Mouse (Mus musculus): ENCODE results near the gene Cnpy2.
"Not testable (repeated sequence)": the region's sequence is repeated elsewhere in the genome, so short reads cannot be mapped to it uniquely, and the experiment has no call there.

Cnpy2 gene

DNA sequence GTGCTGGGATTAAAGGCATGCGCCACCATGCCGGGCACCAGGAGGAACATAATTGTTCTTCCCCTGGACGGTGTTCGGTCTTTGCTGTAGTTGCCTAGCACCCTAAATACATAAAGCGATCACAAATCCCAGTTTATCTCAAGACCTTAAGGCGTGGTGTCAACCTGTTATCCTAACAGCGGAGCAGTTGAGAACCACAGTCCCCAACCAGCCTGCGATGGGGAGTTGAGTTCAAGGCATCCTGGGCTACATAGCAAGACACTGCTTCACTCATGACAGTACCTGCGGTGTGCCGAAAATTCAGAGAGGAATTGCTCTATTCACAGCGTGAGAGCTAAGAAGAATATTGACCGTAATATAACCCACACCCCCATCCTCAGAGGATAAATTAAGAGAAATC, 618 bp upstream of the Cnpy2 start:
- no peak for DNase-seq

DNA sequence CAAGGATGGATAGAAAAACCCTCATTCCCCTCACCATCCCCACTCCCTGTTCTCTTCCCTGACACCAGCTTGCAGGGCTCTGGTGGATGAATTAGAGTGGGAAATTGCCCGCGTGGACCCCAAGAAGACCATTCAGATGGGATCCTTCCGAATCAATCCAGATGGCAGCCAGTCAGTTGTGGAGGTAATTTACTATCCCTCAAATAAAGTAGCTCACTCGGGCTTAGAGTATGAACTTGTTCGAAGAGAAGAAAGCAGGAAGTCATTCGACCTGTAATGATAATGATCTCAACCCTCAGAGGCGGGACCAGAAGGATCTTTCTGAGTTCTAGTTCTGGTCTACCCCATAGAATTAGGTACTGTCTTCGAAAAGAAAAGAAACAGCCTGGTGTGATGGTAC, 1.3 kb downstream of the Cnpy2 start:
- DNase-seq: no peak

DNA sequence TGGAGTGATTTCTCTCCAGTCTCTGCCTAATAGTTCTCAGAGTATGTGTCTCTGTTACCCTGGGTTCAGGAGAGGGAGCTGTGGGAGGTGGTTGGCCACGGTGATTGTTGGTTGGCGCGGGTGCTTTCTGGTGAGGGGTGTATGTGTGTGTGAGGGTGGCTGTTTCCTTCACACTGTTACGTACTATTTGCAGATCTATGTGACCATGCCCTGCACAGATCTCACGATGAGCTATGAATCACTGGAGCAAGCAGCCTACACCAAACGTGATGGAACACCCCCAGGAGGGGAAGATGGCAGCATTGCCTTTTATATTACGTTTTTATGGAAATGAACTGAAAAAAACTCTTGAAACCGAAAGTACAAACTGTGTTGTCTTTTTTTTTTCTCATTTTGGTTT, 4.6 kb downstream of the Cnpy2 start:
- DNase-seq: no peak

DNA sequence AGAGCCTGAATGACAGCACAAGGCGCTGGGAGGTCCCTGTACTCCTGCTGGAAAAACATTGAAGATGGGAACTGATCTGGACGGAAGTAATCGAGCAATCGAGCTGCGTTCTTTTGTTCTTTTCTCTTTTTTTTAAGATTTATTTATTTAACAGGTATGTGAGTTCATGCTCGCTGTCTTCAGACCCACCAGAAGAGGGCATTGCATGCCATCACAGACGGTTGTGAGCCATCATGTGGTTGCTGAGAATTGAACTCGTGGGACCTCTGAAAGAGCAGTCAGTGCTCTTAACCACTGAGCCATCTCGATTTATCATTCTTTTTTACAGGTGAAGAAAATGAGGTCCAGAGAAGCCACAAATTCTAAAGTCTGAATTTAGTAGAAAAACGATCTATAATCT, 5.4 kb downstream of the Cnpy2 start:
- DNase-seq: no peak

DNA sequence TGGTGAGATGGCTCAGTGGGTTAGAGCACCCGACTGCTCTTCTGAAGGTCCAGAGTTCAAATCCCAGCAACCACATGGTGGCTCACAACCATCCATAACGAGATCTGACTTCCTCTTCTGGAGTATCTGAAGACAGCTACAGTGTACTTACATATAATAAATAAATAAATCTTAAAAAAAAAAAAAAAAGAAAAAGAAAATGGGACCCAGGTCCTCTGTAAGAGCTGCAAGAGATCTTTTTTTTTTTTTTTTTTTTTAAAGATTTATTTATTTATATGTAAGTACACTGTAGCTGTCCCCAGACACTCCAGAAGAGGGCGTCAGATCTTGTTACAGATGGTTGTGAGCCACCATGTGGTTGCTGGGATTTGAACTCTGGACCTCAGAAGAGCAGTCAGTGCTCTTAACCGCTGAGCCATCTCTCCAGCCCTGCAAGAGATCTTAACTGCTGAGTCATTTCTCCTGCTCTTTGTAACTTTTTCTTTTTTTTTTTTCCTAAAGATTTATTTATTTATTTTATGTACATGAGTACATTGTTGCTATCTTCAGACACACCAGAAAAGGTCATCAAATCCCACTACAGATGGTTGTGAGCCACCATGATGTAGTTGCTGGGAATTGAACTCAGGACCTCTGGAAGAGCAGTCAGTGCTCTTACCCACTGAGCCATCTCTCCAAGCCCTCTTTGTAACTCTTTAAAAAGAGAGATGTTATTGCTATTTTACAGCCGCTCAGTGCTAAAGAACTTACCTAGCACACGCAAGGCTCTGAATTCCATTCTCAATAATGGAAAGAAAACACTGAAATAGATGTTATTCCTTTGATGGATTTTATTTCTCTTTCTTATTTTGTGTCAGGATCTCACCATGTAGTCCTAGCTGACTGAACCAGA, 10.3 kb downstream of the Cnpy2 start:
- DNase-seq: not testable (repeated sequence)

DNA sequence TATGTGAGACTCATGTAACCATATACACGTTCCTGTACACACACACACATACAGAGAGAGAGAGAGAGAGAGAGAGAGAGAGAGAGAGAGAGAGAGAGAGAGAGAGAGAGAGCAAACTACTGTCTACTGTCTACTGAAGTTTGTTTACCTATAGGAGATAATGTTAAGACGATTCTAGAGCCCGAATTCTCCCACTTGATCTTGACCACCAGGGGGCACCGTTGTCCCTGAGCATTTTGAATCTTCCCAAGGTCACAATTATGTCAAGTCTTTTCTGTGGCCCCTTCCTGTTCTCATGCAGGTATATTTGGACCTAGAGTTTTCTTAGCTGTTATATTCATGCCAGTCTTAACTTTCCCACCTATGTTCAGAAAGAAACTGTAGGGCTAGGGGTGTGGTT, 13.3 kb downstream of the Cnpy2 start:
- DNase-seq: peak; percentile 79 to 92

DNA sequence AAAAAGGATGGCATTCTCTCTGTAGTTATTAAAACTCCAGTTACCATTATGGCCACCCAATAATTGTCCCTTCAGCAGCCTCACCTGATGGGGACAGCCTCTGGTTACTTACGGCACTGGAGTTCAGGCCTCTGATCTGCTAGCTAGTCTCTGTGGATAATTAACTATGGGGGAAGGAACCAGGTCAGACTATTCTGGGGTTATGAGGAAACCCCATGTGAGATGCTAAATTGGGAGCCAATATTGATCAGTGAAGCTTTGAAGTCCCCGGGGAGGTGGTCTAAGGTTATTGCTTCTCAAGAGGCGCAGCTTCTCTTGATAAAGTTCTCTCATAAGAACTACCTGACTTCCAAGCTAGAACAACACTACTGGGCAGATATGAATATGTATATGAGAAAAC, 13.9 kb downstream of the Cnpy2 start:
- no peak for DNase-seq

DNA sequence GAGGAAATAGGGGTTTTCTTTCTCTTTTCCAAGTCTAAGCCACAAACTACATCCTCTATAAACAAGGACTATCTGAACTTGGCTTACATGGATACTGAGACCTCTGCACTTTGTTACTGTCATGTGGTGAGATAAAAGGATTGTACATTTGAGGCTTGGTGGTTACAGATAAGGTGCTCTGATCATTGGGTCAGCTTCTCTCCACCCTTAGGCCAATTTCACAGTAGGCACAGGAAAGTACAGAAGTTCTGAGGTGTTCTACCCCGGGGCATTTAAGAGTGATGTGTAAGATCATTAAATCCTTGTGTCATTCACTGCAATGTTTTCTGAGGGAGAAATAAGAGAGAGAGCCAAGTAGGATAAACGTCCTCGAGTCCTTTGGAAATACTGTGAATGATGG, 14.3 kb downstream of the Cnpy2 start:
- DNase-seq: no peak

DNA sequence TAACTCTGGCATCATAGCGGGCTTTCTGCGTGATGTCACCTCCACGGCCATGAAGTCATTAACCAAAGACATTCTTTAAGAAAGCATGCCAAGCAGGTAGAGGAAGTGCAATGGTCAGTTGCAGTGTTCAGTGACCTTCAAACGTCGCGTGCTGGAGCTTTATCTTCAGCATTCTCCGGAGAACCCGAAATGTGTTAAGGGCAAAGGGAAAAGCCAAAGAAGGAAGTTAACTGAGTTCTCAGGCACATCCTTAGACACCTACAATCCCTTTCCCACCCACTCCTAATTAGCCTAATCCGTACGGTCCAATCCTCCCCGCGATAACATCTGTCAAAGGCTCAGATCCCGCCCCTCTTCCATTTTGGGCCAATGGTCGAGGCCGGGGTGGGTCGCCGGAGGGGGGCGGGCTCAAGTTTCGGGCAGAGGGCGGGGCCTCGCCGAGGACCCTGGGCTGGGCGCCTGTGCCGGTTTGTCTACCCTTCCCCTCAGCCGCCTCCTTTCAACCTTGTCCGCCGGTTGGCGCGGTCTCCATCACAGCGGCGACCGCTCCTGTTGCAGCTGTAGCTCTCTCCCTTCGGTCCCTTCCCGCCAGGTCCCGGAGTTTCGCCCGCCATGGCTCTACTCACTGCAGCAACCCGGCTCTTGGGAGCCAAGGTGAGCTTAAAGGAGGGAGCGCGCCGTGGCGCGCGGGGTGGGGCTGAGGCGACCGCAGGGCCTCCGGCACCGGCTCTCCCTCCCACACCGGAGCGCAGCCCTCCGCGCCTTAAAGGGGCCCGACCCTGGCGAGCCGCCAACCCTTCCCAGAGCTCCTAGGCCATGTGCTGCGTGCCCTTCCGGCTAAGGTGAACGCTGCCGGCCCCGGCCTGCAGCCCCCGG, 15.3 kb downstream of the Cnpy2 start, which contains the start of gene Cs:
Gene Cs, plus strand, starts transcription at position 429 of the 876 bp plus-strand sequence.
- peak; percentile 98 to 99 for DNase-seq

DNA sequence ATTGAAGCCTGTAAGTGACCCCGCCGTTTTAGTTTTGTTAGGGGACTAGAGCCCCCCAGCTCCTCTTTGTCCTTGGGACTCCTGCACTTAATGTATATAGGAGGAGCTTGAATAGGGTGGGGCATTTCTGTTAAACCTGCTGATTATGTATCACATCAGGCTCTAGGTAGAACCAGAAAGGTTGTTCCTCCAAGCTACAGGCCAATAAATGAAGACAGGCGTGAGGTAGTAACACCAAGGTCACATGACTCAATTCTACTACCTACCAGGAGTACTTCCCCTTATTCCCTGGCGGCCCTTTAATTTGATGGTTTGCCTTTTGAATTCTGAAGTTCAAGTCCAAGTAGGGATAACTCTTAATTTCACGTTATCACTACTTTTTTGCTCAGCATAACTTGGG, 16.2 kb downstream of the Cnpy2 start:
- DNase-seq: no peak

DNA sequence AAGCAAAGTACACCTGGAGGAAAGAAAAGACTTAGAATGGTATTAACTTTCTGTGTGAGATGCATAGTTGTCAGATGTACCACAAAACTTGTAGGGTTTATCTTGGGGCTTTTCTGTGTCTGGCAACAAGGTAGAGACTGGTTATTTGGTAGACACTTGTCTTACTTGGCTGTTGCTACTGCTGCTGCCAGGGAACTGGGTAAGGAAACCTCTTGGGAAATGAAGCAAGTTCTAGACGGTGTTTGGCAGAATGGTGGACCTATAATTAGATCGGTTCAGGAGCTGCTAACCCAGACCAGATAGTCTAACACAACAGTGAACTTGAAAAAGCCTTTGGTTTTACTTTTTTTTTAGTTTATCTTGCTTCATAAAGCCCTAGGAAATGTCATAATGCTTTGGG, 16.7 kb downstream of the Cnpy2 start:
- no peak for DNase-seq

DNA sequence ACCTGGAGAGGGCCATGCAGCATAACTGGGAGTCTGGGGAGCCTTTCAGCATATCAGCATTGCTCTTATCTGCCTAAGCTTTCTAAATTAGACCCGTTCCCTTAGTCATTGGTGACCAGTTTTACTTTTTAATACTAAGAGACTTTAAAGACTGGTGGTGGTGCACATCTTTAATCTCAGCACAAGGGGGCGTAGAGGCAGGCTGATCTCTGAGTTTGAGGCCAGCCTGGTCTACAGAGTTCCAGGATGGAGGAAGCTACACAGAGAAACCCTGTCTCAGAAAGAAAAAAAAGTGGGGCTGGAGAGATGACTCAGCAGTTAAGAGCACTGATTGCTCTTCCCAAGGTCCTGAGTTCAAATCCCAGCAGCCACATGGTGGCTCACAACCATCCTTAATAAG, 18.0 kb downstream of the Cnpy2 start:
- no peak for DNase-seq

DNA sequence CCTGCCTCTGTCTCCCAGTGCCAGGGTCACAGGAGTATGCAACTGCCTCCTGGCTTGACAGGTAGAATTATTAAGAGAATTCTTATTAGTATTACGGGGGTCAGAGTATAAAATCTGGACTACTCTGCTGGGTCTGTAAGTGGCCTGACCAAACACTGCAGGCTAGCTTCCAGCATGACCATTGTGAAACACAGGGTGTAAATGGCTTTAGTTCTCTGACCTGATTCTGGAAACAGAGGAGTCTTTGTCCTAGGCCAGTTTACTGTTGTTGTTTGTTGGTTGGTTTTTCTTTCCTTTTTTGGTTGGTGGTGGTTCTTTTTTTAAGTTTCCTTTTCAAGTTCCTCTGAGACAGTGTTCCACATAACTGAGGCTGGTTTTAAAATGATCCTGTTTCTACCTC, 21.2 kb downstream of the Cnpy2 start:
- no peak for DNase-seq

DNA sequence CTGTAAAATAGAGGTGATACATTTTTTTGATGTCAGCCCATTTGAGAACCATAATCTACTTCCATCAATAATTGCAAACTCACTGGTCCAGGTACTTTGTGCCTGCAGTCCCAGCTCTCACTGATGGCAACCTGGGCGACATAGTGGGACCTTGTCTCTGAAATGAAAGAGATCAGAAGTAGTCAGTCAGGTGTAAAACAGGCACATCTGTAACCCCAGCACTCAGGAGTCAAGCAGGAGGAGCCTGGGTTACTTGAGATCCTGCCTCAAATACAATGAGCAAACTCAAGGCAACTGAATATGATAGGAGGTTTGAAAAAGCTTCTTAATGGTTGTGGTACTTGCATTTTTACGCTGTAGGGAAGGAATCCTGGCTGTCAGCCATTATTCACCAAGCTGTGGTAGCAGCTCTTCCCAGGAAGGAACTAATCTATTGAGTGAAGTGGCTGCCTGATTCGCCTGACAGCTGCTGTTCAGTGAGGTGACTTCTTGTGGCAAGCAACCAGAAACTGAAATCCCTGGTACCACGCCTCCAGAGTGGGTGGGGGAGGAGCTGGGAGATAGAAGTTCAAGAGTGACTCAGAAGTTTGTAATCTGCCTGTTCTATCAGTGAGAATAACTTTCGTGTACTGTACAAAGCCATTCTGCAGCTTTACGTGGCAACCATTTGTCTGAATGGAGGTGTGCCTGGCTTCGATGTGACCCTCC, 22.5 kb downstream of the Cnpy2 start:
- DNase-seq: peak; percentile 82 to 84

DNA sequence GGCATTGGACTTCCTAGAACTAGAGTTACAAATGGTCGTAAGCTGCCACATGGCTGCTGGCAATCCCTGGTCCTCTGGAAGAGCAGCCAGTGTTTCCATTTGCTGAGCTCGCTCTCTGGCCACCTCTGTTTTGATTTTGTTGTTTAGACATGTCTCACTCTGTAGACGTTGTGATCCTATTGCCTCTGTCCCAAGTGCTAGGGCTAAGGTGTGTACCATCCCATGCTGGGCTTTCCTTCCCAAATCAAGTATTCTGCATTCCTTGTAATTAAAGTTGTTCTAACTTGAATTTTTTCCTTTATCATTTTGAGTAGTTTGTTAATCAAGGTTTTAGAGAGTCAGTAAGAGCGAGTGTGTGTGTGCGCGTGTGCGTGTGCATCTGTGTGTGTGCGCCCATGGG, 25.3 kb downstream of the Cnpy2 start:
- no peak for DNase-seq

DNA sequence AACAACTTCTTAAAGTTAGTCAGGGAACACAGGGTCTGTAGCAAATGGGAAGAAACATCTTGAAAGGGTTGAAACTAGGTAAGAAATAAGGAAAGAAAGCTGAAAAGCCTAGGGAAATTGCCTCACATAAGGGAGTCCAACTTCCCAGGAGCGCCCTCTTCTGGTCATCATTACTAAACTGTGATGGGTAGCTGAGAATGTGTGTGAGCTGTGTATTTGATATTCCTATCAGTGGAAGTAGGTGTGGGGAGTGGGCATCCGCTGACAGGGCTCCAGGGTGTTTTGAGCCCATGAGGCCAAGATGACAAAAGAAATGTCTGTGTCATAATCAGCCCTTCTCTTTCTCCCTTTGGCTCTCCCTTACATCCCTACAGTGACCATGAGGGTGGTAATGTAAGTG, 36.5 kb downstream of the Cnpy2 start:
- peak; percentile 56 to 82 for DNase-seq

DNA sequence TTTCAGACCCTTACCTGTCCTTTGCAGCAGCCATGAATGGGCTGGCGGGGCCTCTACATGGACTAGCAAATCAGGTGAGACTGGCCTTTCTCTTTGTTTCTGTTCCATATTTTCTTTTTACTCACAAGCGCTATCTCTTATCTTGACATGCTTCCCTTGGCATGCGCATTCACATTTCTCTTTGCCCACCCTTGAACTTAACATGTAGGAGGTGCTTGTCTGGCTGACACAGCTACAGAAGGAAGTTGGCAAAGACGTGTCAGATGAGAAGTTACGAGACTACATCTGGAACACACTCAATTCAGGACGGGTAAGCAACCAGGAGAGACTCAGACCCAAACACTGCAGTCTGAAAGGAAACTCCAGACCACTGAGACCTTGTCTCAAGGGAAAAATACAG, 37.0 kb downstream of the Cnpy2 start:
- no peak for DNase-seq

DNA sequence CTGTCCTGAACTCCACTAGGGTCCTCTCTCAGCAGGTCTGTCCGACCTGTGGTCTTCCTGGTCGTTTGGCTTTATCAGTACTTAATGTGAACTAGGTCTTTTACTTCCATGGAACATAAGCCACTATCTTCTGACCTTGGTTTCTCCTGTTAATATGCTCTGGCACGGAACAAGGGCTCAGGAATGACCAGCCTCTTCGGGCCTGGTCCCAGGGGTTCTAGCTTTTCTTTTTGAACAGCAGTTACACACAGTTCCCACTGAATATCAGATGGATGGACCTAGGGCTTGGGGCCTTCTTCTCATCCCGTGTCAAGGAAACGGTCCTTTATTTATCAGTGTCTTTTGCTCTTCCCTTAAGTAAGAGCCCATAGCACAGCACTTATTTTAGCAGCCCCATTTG, 39.6 kb downstream of the Cnpy2 start:
- DNase-seq: no peak

DNA sequence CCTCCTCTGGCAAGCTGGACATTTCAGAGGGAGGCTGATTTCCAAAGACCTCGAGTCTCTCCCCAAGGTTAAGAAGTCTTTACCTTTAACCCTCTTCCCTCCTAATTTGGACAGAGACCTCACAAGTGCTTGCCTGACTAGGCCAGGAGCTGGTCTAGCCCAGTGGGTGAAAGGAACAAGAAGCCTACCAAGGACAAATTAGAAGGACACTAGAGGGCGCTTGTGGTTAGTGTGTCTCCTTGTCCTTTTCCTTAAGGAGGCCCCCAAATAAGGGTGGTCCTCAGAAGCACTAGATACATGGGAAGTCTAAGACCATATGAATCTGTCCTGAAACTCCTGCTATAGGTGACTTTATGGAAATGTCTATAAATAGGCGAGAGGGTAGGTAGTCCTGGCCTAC, 40.3 kb downstream of the Cnpy2 start:
- DNase-seq: peak in 1 of 2 experiments; percentile 59

DNA sequence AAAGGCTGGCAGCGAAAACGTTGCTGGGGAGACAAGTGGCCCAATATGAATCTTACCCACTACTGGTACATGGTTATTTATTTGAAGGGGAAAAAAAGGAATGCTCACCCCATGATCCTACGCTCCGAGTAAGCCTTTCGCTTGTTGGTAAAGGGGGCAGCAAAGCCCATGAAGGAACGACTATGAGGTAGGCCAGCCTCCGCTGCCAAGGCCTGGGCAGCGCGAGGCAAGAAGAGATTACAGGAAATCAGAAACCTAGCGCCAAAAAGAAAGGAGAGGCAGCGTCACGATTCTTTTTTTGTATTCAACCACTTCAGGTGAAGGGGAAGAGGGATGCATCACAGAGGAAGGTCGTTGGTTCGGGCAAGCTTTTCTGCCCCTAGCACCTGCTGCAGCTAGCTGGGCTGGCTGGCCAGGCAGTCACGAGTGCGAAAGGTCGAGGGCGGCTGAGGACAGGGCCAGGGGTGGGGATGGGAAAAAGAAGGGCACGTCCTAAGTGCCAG, 45.7 kb downstream of the Cnpy2 start:
- DNase-seq: peak; percentile 80 to 93

DNA sequence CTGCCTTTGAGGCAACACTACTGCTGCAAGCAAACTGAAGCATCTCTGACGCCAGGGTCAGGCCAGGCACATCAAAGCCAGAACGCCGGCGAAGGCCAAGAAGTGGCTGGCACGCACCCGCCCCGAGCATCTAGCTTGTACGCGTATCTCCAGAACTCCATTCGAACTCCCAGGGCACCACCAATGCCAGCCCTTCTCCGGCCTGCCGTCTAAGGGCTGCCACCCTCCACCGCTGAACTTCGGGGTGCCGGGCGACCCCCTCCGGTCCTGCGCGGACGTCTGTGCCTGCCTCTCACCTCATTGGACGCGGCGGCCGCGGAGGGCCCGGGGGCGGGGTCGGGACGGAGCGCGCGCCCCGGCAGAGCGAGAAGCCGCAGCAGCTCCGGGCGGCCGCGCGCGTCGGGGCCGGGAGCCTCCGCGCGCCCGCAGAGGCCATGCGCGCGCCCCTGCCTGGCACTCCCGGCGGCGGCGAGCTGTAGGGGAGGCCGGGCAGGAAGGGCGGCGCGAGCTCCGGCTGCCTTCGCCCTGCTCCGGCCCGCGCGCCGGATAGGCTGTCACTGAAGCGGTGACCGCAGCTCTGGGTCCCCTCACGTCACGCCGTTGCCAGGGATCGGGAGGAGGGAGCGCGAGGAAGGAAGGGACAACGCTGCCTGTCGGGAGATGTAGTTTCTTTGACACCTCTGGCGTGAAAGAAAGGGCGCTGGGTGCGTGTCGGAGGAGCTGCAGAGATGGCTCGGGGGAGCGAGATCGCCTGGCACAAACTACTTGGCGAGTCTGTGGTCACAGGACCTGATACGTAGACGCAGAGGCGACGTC, 46.4 kb downstream of the Cnpy2 start, which contains the start of gene Coq10a:
Gene Coq10a, minus strand, starts transcription at position 596 of the 816 bp plus-strand sequence.
- peak; percentile 89 to 97 for DNase-seq

DNA sequence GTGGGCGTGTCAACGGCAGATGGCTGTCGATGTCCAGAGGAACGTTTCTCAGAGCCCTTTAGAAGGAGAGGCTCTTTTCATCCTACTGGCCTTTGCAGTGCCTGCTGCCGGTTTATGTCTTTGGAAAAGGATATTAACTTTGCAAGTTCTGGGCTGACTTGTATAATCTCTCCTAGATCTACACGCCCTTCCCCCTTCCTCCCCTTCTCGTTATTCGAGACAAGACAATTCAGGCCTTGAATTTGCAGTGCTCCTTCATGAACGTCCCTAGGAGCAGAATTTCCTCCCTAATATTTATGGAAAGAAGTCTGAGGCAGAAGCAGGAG, 46.9 kb downstream of the Cnpy2 start:
- DNase-seq: no peak
